Mouse (Mus musculus) lung, postnatal 10 days (tissue): ENCODE measurements around the gene Exosc5.

Experiments used
- DNase-seq: peaks from one replicate; pipeline ENCODE4 v3.0.0; 2021

Exosc5 gene

GRCm38 (mm10) chr7:25658657-25659472, at the start of gene Exosc5, which contains the start of gene Bckdha:
Exosc5 (plus strand) TSS chr7:25659164.
Bckdha (minus strand) TSS chr7:25658981.
- peak; percentile 100 for DNase-seq

GRCm38 (mm10) chr7:25610056-25610455, 48.9 kb upstream of the Exosc5 start:
- no peak for DNase-seq

GRCm38 (mm10) chr7:25611501-25611900, 47.5 kb upstream of the Exosc5 start:
- no peak for DNase-seq

- no peak for DNase-seq
These were observed 44.9 kb upstream of the Exosc5 start for GRCm38 (mm10) chr7:25614086-25614485.

GRCm38 (mm10) chr7:25614831-25615705, 43.9 kb upstream of the Exosc5 start:
- DNase-seq: no peak

GRCm38 (mm10) chr7:25615706-25616011, 43.3 kb upstream of the Exosc5 start, which contains the start of gene Erich4:
Erich4 (minus strand) TSS chr7:25615892.
- no peak for DNase-seq

- no peak for DNase-seq
These were observed 41.4 kb upstream of the Exosc5 start for GRCm38 (mm10) chr7:25617376-25618160.

- peak; percentile 95 for DNase-seq
These were observed 39.9 kb upstream of the Exosc5 start, which contains the start of gene Dmac2 for GRCm38 (mm10) chr7:25618865-25619721. Dmac2 (plus strand) TSS chr7:25619414.

- no peak for DNase-seq
These were observed 39.3 kb upstream of the Exosc5 start for GRCm38 (mm10) chr7:25619722-25619991.

GRCm38 (mm10) chr7:25620101-25620500, 38.9 kb upstream of the Exosc5 start:
- DNase-seq: no peak

GRCm38 (mm10) chr7:25620751-25621150, 38.2 kb upstream of the Exosc5 start:
- DNase-seq: no peak

- no peak for DNase-seq
These were observed 35.0 kb upstream of the Exosc5 start for GRCm38 (mm10) chr7:25623857-25624370.

GRCm38 (mm10) chr7:25624851-25625250, 34.1 kb upstream of the Exosc5 start:
- DNase-seq: peak; percentile 41

- peak; percentile 49 for DNase-seq
These were observed 33.2 kb upstream of the Exosc5 start for GRCm38 (mm10) chr7:25625594-25626250.

GRCm38 (mm10) chr7:25626509-25627430, 32.2 kb upstream of the Exosc5 start, which contains the start of gene B3gnt8:
B3gnt8 (plus strand) TSS chr7:25626654.
- peak; percentile 70 for DNase-seq

- DNase-seq: peak; percentile 89
These were observed 31.3 kb upstream of the Exosc5 start for GRCm38 (mm10) chr7:25627431-25628322.

GRCm38 (mm10) chr7:25628323-25628620, 30.7 kb upstream of the Exosc5 start:
- no peak for DNase-seq

- DNase-seq: no peak
These were observed 26.3 kb upstream of the Exosc5 start for GRCm38 (mm10) chr7:25632679-25633078.

GRCm38 (mm10) chr7:25636373-25636772, 22.6 kb upstream of the Exosc5 start:
- DNase-seq: peak; percentile 38
